Mouse (Mus musculus) kidney, embryonic 15.5 days (tissue): Measurements from ENCODE around the gene Nubp2. TPM values are rescaled to one million over a fixed set of nuclear protein-coding genes. Genes with fewer than 3 reads are reported as not detected.

Experiments used
- ATAC-seq: fragments of 200-750 bp; cut with Nextera tagmentation; replicated peaks from 2 replicates; pipeline ENCODE4 v1.8.0; 2017; ENCODE audit warnings: moderate TSS enrichment; ENCODE audit not compliant: low FRiP score
- H3K27ac ChIP-seq: fragments of 300-500 bp; sonication (generic); 2 replicates; pipeline ENCODE4 v1.5.1; 2015; ENCODE audit warnings: mild to moderate bottlenecking, inconsistent platforms
- H3K27me3 ChIP-seq: fragments of 300-500 bp; sonication (generic); 2 replicates; pipeline ENCODE4 v1.6.1; 2015; ENCODE audit warnings: inconsistent platforms
- H3K36me3 ChIP-seq: fragments of 300-500 bp; sonication (generic); 2 replicates; pipeline ENCODE4 v1.6.1; 2015; ENCODE audit warnings: inconsistent platforms
- H3K4me1 ChIP-seq: fragments of 300-500 bp; sonication (generic); 2 replicates; pipeline ENCODE4 v1.6.1; 2015; ENCODE audit warnings: inconsistent platforms
- H3K4me2 ChIP-seq: fragments of 300-500 bp; sonication (generic); 2 replicates; pipeline ENCODE4 v1.6.1; 2015; ENCODE audit warnings: moderate library complexity, mild to moderate bottlenecking, inconsistent platforms
- H3K4me3 ChIP-seq: fragments of 300-500 bp; sonication (generic); replicated peaks from 2 replicates; pipeline ENCODE4 v1.5.1; 2015; ENCODE audit warnings: mild to moderate bottlenecking, inconsistent platforms
- H3K9ac ChIP-seq: fragments of 300-500 bp; sonication (generic); 2 replicates; pipeline ENCODE4 v1.6.1; 2015; ENCODE audit warnings: mild to moderate bottlenecking, inconsistent platforms
- H3K9me3 ChIP-seq: fragments of 300-500 bp; sonication (generic); replicated peaks from 2 replicates; pipeline ENCODE4 v1.6.1; 2016; ENCODE audit warnings: inconsistent platforms
- WGBS: fragments of 180-500 bp; shearing (Covaris S2); methylation state at CpG from one replicate; pipeline ENCODE4 v1.1.7; 2015; ENCODE audit warnings: mixed read lengths; 5-methylcytosine and 5-hydroxymethylcytosine counted together
- polyA plus RNA-seq: library from polyadenylated mRNA; unstranded; fragments of >200 nt; fragmentation: Nextera tagmentation; extraction: Ambion mirVana; gene quantifications from 2 replicates; pipeline ENCODE4 v1.2.1, GENCODE M21; 2015

Gene Nubp2
- polyA plus RNA-seq, 1 experiment from 2014 or later = 57.8 TPM

DNA sequence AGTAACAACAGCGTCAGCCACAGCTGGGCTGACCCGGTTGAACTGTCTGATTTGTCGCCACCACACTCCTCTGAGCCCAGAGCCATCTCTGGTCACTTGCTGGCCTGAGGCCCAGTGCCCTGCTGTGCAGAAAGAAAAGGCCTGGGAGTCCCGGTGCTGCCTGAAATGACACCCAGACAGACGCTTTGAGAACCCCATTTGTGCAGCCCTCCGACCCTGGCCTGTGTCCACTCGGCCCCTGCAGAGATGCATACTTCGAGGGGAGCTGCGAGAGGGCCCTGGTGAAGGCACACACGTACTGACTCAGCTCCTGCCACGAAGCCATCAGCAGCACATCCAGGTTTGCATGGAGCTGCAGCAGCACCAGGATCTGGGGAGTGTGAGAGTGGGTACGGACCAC, 6.6 kb upstream of the Nubp2 start:
- H3K36me3 ChIP-seq = peaks cover 57% of the 10 kb centered on the region
- H3K4me3 ChIP-seq = 0 out of 2 replicates have a peak overlapping the region, but pooled peaks have one; percentile 2
- 93% methylated on average over 12 of the region's 12 CpGs for WGBS
- no peak overlapping the region for H3K4me2 ChIP-seq
- H3K27ac ChIP-seq = no peak overlapping the region
- H3K9ac ChIP-seq = no peak overlapping the region
- H3K9me3 ChIP-seq = no peaks in the 10 kb centered on the region
- no peak for ATAC-seq
- no peaks in the 10 kb centered on the region for H3K27me3 ChIP-seq
- peaks cover 46% of the 10 kb centered on the region for H3K4me1 ChIP-seq

DNA sequence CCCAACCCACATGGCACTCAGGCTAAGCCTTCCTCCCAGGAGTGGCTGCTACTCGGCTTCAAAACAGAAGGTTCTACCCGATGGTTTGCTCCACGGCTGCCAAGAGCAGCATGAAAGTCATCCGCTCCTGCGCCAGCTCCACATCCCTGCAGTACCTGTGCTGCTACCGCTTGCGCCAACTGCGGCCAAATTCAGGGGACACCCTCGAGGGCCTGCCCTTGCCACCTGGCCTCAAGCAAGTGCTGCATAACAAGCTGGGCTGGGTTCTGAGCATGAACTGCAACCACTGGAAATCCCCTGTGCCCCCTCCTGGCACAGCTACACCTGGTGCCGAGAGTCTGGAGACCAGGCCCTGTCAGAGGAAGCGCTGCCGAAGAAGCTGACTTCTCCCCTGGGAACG, 5.2 kb upstream of the Nubp2 start:
- Histone ChIP-seq H3K9me3 (no peaks in the 10 kb centered on the region), H3K27ac (no peak overlapping the region), H3K4me1 (peaks cover 41% of the 10 kb centered on the region), H3K4me2 (no peak overlapping the region), H3K36me3 (peaks cover 52% of the 10 kb centered on the region), H3K27me3 (no peaks in the 10 kb centered on the region), H3K4me3 (no peak overlapping the region), H3K9ac (no peak overlapping the region)
- 86% methylated on average over 13 of the region's 13 CpGs for WGBS
- no peak for ATAC-seq

DNA sequence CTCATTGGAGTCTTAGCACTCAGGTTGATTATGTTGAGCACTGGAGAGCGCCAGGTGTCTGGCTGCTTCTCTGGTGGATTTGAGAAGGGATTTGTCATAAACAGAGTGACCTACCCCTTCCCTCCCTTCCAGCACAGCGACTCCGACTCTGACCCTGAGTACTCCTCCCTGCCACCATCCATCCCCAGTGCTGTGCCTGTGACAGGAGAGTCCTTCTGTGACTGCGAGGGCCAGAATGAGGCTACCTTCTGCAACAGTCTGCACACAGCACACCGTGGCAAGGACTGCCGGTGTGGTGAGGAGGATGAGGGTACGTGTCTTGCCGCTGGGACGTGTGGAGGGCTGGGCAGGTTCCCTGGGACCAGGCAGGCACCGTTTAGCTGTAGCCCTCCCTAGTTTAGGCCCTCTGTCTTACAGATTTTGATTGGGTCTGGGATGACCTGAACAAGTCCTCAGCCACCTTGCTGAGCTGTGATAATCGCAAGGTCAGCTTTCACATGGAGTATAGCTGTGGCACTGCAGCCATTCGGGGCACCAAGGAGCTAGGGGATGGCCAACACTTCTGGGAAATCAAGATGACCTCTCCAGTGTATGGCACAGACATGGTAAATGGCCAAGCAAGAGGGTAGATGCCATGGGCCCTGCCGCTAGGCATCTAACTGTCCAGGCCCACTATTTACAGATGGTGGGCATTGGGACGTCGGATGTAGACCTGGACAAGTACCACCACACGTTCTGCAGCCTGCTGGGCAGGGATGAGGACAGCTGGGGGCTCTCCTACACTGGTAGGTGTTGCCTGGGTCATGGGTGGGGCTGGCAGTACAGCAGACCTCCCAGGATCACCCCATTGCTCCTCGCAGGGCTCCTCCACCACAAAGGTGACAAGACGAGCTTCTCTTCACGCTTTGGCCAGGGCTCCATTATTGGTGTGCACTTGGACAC, 4.3 kb upstream of the Nubp2 start:
- H3K36me3 ChIP-seq = peaks cover 52% of the 10 kb centered on the region
- H3K4me1 ChIP-seq = peaks cover 37% of the 10 kb centered on the region
- no peak overlapping the region for H3K9ac ChIP-seq
- no peak for ATAC-seq
- H3K4me3 ChIP-seq = no peak overlapping the region
- no peaks in the 10 kb centered on the region for H3K27me3 ChIP-seq
- WGBS = 87% methylated on average over 19 of the region's 19 CpGs
- H3K27ac ChIP-seq = no peak overlapping the region
- H3K9me3 ChIP-seq = no peaks in the 10 kb centered on the region
- no peak overlapping the region for H3K4me2 ChIP-seq

DNA sequence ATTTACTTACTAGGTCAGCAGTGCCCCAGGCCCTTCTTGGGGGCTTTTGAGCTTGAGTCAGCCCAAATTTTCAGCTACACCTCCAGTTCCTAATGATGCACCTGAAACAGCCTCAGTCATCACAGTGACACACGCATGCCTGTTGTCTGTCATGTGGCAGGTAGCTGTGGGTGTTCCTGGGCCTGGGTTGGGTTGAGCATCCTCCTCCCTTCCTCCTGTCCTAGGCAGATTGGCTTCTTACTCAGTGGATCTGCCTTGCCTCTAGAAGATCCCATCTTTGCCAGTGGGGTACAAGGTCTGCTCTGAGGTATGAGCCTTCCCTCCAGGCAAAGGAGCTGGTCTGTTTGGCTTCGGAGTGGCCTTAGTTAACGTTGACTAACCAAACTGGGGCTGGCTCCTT, 2.7 kb upstream of the Nubp2 start:
- H3K9me3 ChIP-seq = no peaks in the 10 kb centered on the region
- WGBS = 88% methylated on average over 3 of the region's 3 CpGs
- no peak overlapping the region for H3K4me2 ChIP-seq
- H3K36me3 ChIP-seq = peaks cover 58% of the 10 kb centered on the region
- H3K4me1 ChIP-seq = peaks cover 35% of the 10 kb centered on the region
- no peak overlapping the region for H3K27ac ChIP-seq
- no peaks in the 10 kb centered on the region for H3K27me3 ChIP-seq
- no peak for ATAC-seq
- H3K4me3 ChIP-seq = no peak overlapping the region
- no peak overlapping the region for H3K9ac ChIP-seq

DNA sequence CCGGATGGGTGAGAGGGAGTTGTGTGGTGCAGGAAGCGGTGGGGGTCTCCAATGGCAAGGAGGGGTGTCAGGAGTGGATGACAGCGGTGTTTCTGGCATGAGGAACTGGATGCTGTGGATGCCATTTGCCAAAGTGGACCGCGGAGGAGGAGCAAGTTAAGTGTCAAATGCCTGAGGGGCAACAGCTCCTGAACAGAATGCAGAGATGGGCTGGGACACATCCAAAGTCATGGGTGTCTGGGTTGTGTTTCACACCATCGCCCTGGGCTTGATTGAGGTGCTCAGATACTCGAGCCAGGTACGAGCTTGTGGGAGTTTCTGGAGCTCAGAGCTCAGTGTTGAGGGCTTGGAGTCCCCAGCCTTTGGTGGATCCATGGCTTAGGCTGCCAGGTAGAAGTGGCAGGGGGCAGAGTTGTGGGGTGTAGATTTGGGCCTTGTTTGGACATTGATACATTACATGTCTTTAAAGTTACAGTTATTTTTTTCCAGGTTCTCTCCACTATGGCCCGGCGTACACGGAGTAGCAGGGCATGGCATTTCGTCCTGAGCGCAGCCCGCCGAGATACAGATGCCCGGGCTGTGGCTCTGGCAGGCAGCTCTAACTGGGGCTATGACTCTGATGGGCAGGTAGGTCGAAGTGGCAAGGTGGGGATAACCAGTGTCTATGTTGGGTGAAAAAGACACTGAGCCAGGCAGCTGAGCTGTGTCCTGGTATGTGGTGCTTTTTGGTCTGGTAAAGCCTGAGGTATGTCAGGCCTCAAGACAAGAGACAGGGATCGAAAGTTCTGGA, 1.3 kb upstream of the Nubp2 start:
- peak overlapping the region; percentile 95 for H3K4me3 ChIP-seq
- no peaks in the 10 kb centered on the region for H3K9me3 ChIP-seq
- H3K4me1 ChIP-seq = peaks cover 29% of the 10 kb centered on the region
- WGBS = 57% methylated on average over 18 of the region's 18 CpGs
- peaks cover 58% of the 10 kb centered on the region for H3K36me3 ChIP-seq
- H3K9ac ChIP-seq = peak overlapping the region; percentile 83
- no peak for ATAC-seq
- no peaks in the 10 kb centered on the region for H3K27me3 ChIP-seq
- peak overlapping the region; percentile 89 for H3K4me2 ChIP-seq
- H3K27ac ChIP-seq = peak overlapping the region; percentile 81

DNA sequence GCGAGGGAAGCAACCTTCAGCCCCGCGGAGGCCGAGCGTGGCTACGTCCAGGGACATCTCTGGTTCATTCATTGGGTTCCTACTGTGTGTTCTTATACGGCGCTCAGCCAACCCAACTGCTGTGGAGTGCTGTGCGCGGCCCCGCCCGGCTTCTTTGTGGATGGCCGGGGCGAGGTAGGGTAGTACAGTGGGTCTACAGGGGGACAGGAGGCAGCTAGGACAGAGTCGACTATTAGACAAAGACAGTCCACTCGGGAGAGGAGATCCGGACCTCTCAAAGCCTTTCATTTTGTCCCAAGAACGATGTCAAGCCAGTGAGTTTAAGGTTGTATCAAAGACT, 753 bp upstream of the Nubp2 start:
- Histone ChIP-seq H3K27me3 (no peaks in the 10 kb centered on the region), H3K4me2 (peak overlapping the region; percentile 89), H3K27ac (peak overlapping the region; percentile 81), H3K36me3 (peaks cover 56% of the 10 kb centered on the region), H3K4me3 (peak overlapping the region; percentile 95), H3K9ac (peak overlapping the region; percentile 83), H3K9me3 (no peaks in the 10 kb centered on the region), H3K4me1 (peaks cover 30% of the 10 kb centered on the region)
- under 1% methylated on average over 18 of the region's 18 CpGs for WGBS
- peak; percentile 41 for ATAC-seq

DNA sequence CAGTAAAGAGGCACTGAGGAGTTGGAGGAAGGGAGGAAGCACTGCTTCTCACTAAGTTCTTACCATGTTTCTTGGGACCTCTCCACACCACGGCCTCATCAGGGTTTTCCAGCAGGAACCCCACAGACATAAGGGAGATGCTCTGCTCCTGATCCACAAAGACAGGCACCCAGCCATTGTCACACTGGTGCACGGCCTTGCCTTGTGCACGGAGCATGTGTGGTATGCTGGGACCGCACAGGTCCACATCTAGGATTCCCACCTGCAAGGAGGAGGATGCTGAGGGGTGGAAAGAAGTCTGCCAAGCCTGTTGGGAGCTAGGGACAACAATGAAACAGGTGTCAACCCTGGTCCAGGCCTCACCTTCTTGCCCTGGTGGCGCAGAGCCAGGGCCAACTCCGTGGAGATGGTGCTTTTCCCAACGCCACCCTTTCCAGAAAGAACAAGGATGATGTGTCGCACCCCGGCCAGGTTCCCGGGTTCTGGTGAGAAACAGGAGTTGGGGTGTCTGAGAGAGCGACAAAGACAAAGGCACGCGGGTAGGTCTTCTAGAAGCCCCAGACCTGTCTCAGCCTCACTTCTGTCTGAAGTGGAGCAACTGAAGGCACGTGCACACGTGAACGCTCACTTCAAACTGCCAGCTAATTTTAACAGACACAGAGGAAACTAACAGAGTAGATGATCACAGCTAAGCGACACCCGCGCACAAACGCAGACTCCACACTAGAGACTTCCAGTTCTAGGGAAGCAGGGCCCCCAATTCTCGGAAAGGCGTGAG, 604 bp downstream of the Nubp2 start:
- peak overlapping the region; percentile 92 for H3K4me2 ChIP-seq
- ATAC-seq = no peak
- H3K27me3 ChIP-seq = no peaks in the 10 kb centered on the region
- peak overlapping the region; percentile 95 for H3K4me3 ChIP-seq
- peak overlapping the region; percentile 75 for H3K9ac ChIP-seq
- peaks cover 36% of the 10 kb centered on the region for H3K4me1 ChIP-seq
- no peaks in the 10 kb centered on the region for H3K9me3 ChIP-seq
- no peak overlapping the region for H3K27ac ChIP-seq
- peaks cover 42% of the 10 kb centered on the region for H3K36me3 ChIP-seq
- WGBS = 24% methylated on average over 22 of the region's 22 CpGs

DNA sequence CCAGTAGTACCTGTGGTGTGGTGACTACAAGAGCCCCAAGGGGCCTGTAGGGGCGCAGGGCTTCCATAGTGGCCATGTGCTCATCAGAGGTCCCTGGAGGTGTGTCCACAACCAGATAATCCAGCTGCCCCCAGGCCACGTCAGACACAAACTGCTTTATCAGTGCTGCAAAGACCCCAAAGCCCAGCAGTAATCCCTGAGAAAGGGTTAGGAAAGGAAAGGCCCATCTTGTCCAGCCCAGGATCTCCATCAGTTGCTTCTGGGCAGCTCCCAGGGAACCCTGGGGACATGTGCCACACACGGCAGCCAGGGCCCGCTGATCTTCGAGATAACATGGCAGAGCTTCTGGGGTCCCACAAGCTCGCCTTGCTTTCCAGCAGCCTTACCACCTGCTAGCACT, 1.8 kb downstream of the Nubp2 start:
- no peak overlapping the region for H3K27ac ChIP-seq
- WGBS = 89% methylated on average over 6 of the region's 6 CpGs
- no peak for ATAC-seq
- H3K36me3 ChIP-seq = peaks cover 31% of the 10 kb centered on the region
- no peak overlapping the region for H3K4me2 ChIP-seq
- H3K9ac ChIP-seq = no peak overlapping the region
- H3K9me3 ChIP-seq = no peaks in the 10 kb centered on the region
- H3K27me3 ChIP-seq = no peaks in the 10 kb centered on the region
- H3K4me3 ChIP-seq = no peak overlapping the region
- peaks cover 36% of the 10 kb centered on the region for H3K4me1 ChIP-seq

DNA sequence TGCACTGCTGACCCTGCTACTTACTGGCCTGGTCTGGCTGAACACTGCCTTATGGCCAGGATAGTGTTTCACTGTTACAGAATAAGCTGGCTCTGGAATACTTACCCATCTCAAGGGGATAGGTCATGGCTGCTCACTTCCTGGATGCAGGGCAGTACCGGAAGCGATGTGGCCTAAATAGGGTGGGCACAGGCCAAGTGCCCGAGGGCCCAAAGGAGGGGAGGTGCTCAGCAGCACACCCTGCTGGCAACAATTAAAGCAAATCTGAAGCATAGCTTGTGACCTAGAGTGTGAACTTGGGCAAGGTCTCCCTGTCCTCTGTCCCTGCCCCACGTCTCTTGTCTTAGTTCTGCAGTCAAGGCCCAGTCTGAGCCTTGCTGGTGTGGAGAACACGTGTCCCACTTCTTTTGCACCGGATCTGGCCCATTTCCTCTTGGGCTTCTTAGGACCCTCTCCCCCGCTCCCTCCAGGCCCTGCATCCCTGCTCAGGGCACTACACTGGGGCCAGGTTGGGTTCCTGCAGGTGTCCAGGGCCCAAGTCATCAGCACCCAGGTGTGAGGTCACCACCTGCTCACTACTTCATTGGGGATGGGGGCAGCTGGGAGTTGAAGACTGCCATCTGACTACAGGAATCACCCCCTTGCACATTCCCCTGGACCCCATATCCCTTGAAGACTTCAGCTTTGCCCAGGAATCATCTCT, 4.3 kb downstream of the Nubp2 start:
- no peak overlapping the region for H3K9ac ChIP-seq
- no peaks in the 10 kb centered on the region for H3K27me3 ChIP-seq
- no peaks in the 10 kb centered on the region for H3K9me3 ChIP-seq
- peaks cover 22% of the 10 kb centered on the region for H3K4me1 ChIP-seq
- 44% methylated on average over 7 of the region's 7 CpGs for WGBS
- ATAC-seq = no peak
- H3K36me3 ChIP-seq = peaks cover 24% of the 10 kb centered on the region
- H3K4me3 ChIP-seq = no peak overlapping the region
- no peak overlapping the region for H3K27ac ChIP-seq
- no peak overlapping the region for H3K4me2 ChIP-seq

DNA sequence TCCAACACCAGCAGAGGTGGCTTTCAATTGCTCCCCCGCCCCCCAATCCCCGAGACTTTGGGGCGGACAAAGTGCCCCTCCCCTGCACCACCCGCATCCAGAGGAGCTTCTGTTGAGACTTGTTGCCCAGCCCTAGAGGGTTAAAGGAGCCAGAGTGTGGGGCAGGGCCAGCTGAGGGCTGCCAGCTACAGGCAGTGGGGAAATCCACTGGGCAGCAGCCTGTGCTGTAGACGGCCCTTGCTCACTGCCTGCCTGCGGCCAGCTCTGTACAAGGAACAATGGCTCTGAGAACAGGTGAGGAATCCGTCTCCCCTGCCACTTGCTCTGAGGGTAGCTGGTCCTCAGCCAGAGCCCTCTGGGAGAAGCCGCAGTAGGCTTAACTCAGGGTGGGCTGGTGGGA, 7.6 kb downstream of the Nubp2 start:
- Histone ChIP-seq H3K36me3 (peaks cover 14% of the 10 kb centered on the region), H3K4me3 (no peak overlapping the region), H3K9me3 (no peaks in the 10 kb centered on the region), H3K27me3 (no peaks in the 10 kb centered on the region), H3K4me1 (peaks cover 11% of the 10 kb centered on the region), H3K9ac (no peak overlapping the region), H3K27ac (no peak overlapping the region), H3K4me2 (no peak overlapping the region)
- ATAC-seq = no peak
- 76% methylated on average over 8 of the region's 8 CpGs for WGBS

DNA sequence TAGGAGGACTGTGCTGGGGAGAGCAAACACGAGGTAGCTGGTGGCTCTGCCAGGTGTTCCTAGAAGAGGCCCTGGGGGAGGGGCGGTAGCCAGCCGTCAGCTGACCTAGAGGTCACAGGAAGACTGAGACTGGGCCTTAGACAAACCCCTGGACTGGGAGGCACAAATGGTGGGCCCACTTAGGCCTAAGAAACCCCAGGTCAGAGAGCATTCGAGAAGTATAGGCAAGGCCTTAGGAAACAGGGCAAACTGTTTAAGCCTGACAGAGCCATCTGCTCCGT, 8.1 kb downstream of the Nubp2 start:
- 29% methylated on average over 5 of the region's 5 CpGs for WGBS
- H3K4me2 ChIP-seq = no peak overlapping the region
- no peak for ATAC-seq

More for the DNA sequence above, 8.1 kb downstream of the Nubp2 start:
- Histone ChIP-seq H3K27me3 (no peaks in the 10 kb centered on the region), H3K4me3 (no peak overlapping the region), H3K9me3 (no peaks in the 10 kb centered on the region), H3K27ac (peak overlapping the region; percentile 41; the same call in 1 of the 2 replicates), H3K4me1 (peaks cover 11% of the 10 kb centered on the region), H3K9ac (no peak overlapping the region), H3K36me3 (peaks cover 10% of the 10 kb centered on the region)
